Mouse (Mus musculus) left cerebral cortex, postnatal 10 days (tissue): Measurements from ENCODE around the gene Fam189a1. TPM values are rescaled to one million over a fixed set of nuclear protein-coding genes. Genes with fewer than 3 reads are reported as not detected.
A peak's percentile ranks its signal among the peaks of the same experiment; 100 is the strongest.

ENCODE experiments used
- DNase-seq, 2 experiments: peaks; one replicate each; pipeline ENCODE4 v3.0.0; 2021 to 2022; ENCODE audit warnings: low spot score in 2 of 2, mixed read lengths in 1 of 2; ENCODE audit errors: extremely low spot score in 1 of 2
- intact Hi-C: fragments of 180-260 bp; cut with DNase I; formaldehyde crosslinking; loops from one replicate; pipeline ENCODE4 v1.15.1; 2025
- total RNA-seq, 2 experiments: library from RNA; stranded (reverse); gene quantifications; 2 replicates each; pipeline ENCODE4 v1.2.3; 2021

Fam189a1 gene
- total RNA-seq, 2 experiments from 2014 or later, result 52.2 to 59.0 TPM

DNA sequence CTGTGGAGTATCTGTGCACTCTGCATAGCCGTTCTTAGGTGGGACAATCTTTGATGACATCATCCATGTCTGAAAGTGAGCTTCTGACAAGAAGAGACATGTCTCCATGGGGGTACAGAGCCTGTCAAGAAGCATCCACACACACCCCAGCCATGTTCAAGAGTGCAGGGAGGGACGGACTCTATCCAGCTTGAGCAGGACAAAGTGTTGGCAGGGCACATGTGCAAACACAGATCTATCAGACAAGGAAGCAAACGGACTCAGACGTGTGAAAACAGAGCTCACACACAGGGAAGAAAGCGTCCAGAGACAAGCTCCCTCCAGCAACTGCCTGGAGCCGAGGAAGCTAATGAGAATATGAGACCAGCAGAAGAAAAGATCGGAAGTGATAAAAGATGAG lies 239.7 kb downstream of the Fam189a1 start:
- intact Hi-C loops, result no loop called here
- DNase-seq, result no peak

DNA sequence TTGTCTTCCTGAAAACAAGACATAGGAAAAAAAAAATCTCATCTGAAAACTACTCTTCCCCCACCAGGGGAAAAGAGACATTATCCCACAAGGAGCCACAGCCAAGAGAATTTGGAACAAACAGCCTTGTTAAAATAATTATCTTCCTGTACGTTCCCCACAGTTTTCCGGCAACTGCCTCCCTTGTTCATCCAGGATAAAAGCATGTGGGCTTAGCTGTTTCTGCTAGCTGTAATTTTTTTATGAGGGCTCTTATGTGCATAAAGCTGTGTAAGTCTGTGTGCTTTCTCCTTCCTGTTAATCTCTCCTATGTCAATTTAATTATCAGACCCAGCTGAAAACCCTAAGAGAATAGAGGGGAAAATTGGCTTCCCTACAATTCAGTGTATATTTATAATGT lies 241.2 kb downstream of the Fam189a1 start:
- DNase-seq, result no peak
- intact Hi-C loops, result no loop called here

DNA sequence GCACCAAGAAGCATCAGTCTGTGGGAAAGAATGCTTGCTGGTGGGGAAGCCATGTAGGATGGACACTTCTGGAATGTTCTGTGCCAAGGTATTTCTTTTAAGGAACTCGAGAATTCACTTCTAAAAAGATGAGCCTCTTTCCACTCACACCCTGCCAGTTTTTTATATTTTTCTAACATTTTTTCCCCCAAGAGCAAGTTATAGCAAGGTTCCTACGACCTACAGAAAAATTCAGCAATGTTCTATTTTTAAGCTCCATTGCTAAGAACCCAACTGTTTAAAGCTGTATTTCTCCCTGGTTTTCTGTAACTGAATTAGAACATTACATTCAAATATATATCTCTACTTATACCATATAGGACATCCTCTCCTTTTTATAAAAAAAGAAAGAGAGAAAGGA lies 244.4 kb downstream of the Fam189a1 start:
- intact Hi-C loops, result no loop called here
- DNase-seq, result no peak

DNA sequence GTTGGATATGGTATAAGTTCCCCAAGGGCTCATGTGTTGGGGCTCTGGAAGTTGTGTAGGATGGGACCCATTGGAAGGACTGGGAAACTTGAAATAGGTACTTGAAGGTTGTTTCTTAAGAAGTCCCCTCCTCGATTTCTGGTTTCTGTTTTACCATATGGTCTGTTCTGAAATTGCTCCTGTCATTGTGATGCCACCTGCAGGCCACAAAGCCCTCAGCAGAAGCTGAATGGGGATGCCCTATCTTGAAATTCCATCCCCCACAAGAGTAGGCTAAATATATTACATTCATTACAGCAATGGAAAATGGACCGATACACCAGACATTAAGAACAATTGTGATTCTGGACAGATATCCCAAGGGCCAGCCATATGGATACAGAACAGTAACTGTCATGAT lies 246.2 kb downstream of the Fam189a1 start:
- intact Hi-C loops, result no loop called here
- DNase-seq, result no peak

DNA sequence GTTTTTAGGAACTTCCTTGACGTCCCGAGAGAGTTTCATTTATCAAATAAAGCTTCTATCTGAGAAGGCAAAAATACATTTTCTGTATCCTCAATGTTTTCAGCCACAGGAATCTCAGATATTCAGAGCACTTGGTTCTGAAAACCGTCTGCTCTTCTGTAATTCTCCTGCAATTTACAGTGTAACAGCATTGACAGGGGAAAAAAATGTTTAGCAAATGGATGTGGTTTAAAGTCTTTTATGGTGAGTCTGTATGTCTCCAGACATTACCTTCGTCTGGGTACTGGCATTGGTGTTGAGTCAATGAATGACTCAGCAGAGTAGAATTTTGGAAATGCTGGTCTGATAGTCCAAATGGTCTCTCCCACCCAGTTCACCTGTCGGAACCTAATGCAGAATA lies 249.4 kb downstream of the Fam189a1 start:
- intact Hi-C loops, result no loop called here

DNA sequence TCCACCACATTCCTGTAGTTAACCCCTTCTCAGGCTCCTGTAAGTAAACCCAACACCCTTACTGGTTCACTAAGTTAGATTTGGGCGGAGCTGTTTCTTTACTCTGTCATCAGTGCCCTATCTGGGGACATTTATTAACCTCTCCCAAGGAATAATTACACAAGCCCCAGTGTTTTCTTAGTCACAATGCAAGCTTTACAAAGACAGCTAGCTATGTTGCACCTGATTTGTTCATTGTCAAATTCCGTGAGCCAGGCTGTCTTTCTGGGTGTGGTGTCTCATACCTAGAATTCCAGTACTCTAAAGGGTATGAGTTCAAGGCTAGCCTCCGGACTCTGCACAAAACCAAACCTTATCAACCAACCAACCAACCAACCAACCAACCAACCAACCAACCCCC lies 250.9 kb downstream of the Fam189a1 start:
- DNase-seq, result no peak

More for the DNA sequence above, 249.4 kb downstream of the Fam189a1 start:
- DNase-seq, result no peak

DNA sequence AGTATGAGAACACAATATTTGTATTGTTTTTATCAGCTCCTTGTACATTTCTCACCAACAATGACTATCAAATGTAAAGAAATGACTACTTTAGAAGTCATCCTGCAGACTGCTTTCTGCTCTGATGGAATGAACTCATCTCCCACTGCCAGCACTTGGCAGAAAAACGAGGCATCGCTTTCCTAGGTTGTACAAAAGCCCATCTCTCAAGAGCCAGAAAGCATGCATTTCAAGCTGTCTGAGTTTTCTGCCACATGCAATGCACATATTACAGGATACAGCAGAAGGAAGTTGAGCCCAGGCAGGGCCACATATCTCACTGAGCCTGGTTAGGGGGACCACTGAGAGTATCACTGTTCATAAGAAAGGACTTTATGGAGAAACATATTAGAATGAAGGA lies 256.1 kb downstream of the Fam189a1 start:
- intact Hi-C loops, result no loop called here
- DNase-seq, result no peak

More for the DNA sequence above, 250.9 kb downstream of the Fam189a1 start:
- intact Hi-C loops, result no loop called here

DNA sequence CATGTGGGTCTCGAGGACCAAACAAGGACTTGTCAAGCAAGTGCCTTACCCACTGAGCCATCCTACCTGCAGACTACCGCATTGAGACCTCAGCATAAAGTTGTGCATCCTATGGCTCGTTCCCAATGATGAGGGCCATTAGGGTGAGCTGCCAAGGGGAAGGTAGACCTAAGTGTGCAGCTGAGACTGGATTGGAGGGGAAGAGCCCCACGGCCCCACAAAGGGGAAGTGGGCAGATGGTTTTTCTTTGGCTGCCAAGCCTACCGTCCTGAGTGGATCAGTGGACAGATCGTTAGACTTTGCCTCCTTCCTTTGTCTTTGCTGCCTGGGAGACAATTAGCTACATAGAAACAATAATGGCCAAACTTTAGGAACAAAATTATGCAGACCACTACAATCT lies 259.8 kb downstream of the Fam189a1 start:
- DNase-seq, result no peak
- intact Hi-C loops, result no loop called here

DNA sequence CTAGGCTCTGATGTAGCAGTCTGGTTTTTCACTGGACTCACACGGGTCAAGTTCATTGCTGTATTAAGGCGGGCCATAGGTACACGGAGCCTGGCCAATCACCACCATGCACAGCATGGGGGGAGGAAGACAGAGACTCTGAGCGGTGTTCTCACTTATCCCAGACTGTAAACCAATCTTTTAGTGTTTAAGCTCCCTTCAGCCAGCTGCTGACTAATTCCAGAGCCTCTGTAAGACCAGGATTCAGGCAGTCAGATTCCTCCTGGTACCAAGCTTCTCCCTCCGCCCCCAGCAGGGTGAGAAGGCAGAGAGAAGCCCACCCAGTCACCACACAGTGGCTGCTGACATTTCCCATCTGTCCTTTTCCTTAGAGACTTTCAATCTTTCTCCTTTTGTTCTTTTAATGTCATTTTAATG lies 260.7 kb downstream of the Fam189a1 start:
- DNase-seq, result no peak
- intact Hi-C loops, result no loop called here

DNA sequence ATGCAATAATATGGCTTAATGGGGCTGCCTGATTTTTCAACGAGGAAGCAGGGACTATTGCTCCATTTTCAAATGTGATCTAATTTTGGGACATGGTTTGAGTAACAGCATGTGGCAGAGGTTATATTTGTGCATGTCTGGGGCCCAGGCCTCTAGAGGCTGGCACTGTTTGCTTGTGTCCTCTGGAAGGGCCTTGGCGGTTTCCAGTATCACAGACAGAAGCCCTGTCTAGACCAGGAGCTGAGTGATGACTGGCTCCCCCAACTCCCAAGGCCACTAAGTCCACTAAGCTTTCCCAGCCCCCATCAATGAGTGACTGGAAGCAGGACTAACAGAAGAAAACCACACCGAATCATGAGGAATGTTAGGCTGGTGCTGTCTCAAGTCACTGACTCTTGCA lies 265.2 kb downstream of the Fam189a1 start:
- DNase-seq, result no peak
- intact Hi-C loops, result no loop called here

DNA sequence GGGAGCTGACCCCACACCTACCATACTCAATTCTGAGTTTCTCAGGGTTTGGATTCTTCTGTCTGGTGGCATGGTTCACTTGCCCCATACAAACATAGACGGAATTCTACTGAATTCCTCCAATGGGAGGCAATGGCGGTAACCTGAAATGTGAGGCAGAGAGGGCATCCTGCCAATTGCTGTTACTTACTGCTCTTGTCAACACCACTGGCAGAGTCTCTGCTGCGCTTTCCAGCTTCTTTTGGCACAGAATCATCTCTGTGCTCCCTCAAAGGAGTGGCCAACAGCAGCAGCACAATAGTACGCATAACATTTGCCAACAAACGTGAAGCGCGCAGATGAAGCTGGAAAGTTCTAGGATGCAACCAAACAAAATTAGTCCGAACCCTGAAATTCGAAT lies 266.5 kb downstream of the Fam189a1 start:
- intact Hi-C loops, result no loop called here

DNA sequence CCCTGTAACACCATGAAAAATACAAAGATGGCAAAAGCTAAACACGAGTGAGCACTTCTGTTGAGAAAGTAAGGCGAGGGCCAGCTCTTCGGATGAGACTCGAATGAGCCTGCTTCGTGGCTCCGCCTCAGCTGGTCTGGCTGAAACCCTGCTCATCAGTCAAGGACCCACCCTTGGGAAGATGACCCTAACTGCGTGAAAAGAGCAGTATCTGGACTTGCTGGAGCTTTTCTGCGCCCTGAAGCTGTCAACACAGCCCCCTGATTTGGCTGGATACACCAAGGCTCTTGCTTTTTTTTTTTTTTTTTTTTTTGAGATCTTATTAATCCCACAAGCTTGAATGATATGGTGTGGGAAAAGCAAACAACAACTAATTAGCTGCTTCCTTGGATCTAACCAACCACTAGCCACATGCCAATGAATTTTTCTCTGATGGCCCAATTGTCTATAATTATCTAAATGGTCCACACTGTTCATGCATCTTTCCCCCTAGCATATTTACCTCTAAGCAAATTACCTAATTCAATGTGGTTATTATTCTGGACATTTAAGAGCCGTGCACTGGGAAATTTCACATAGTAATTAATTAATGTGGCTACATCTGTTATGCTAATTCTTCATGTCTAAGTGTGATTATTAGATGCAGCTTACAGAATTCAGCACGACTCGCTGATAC lies 272.0 kb downstream of the Fam189a1 start:
- DNase-seq, result no peak
- intact Hi-C loops, result no loop called here

More for the DNA sequence above, 266.5 kb downstream of the Fam189a1 start:
- DNase-seq, result peak; percentile 52 to 57

DNA sequence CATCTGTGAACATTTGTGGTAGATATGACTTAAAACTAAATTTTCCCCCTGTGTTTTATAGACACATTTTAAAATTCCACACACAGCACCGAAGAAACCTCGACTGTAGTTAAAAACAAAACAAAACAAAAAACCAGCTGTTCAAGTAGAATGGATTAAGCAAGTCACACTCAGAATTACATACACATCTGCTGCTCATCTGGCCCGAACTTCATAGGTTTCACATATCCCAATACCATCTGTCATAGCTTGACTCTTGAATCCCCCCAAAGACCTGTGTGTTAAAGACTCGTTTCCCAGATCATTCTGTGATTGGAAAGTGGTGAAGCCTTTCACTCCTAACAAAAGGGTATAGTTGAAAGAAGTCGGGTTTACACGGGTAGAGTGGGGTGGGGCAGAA lies 274.1 kb downstream of the Fam189a1 start:
- intact Hi-C loops, result no loop called here
- no peak for DNase-seq

DNA sequence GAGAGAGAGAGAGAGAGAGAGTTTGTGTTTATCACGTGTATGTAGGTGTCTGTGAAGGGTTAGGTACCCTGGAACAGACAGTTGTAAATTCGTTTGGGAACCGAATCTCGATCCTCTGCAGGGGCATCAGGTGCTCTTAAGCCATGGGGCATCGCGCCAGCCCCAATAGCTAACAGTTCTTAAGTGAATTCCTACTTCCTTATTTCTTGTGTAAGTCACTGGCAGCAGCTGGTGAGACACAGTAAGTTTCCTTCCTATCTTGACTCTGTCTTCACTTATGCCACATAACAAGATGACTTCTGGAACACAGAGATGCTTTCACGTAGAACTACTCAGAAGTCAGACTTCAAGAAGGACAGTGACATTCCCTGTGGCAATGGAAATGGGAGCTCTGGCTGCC lies 275.0 kb downstream of the Fam189a1 start:
- intact Hi-C loops, result no loop called here
- no peak for DNase-seq

DNA sequence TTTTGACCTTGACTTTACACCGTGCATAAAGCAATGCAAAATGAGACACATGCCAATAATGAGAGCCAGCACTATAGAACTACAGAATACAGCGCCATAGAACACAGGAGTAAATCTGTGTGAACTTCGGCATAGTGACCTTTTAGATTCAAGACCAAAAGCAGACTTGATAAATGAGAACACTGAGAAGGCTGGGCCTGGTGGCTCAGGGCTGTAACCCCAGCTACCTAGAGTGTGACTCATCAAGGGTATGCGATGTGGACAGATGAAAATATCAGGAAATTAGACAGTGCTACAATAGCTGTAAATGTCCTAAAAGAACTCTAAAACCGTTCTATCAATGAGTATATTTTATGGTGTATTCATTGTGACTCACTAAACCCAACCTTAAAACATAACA lies 276.0 kb downstream of the Fam189a1 start:
- no peak for DNase-seq
- intact Hi-C loops, result no loop called here

DNA sequence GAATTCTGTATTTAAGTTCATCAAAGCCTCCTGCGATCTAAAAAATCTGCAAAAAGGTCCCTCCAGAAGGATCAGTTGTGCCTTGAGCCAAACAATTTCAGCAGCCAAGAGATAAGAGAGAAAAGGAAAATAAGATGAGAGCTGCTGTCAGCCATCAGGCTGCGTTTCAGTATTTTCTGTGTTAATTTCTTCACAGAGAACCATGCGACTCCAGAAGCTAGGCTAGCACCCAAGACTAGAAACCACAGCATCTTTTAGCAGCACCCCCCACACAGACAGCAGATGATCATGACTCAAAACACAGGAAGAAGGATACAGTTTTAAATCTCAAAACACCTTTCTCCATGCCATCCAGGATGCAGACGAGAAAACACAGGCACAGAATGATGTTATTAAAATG lies 281.4 kb downstream of the Fam189a1 start:
- intact Hi-C loops, result loop anchor here (10.0 kb wide), 1 partner anchor 280 kb away; the partner anchor contains the start of gene Fam189a1
- DNase-seq, result no peak

DNA sequence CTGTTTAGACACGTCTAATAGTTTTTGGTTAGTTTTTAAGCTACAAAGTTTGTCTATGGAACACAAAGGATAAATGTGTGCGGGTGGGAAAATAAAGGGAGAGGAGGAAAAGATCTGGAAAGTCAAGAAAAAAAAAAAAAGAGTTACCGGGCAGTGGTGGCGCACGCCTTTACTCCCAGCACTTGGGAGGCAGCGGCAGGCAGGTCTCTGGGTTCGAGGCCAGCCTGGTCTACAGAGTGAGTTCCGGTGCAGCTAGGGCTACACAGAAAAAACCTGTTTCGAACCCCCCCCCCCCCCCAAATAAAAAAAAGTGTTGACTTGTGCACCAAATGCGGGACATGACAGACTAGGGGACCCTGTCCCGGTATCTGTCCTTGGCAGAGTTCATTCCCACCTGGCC lies 283.1 kb downstream of the Fam189a1 start:
- DNase-seq, result no peak
- intact Hi-C loops, result loop anchor here (10.0 kb wide), 1 partner anchor 282 kb away; the partner anchor contains the start of gene Fam189a1

DNA sequence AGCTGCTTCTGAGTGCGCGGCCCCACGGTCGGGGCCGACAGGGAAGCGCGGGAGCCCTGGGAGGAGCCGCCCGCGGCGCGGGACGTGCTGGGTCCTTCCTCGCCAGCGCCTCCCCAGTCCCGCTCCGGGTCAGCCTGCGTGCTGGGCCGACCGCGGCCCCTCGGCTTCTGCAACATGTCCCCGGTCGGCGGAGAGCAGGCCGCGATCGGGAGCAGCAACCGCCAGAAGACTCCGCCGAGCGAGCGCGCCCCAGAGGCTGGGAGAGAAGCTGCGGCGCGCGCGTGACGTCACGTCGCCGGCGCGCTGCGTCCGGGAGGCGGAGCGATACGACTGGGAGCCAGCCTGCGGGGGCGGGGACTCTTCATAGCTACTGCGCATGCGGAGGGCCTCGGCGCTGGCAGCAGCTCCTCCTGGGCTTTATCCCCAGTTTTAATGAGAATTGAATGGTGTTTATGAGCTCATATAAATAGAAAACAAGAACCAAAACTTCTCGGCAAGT lies 283.6 kb downstream of the Fam189a1 start, which contains the start of gene Nsmce3:
TSS of gene Nsmce3 (minus strand) at position 255 of the 499 bp plus-strand sequence.
- intact Hi-C loops, result loop anchor here (10.0 kb wide), 1 partner anchor 282 kb away; the partner anchor contains the start of gene Fam189a1
- DNase-seq, result peak; percentile 92 to 98

DNA sequence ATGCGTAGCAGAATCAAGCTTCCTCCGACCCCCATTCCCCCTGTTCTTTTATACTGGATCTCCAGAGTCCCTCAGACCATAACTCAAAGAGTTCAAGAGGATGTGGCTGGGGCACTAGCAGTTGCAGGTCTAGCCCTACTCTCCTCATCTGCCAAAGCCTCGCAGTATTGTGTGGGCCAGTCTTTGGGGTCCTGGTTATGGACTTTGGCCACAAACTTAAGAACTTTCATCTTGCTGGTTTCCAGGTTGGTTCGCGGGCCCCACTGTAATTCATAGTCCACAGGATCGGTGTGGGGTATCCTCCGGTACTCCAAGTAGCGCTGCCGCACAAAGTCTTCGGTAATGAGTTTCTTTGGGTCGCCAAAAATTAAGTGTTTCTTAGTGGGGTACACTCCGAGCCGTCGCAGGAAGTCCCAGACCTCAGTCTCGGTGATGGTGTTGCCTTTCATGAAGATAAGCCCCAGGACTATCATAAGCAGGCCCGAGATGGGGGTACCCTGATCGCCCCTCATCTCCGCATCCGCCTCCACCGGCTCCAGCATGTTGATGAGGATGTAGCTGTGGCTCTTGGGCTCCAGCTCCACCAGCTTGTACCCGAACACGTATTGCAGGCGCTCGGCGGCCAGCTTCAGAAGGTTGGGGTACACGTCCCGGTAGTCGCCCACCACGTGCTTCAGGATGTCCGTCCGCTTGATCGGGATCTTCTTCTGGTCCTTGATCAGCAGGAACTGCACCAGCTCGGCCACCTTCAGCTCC lies 284.2 kb downstream of the Fam189a1 start:
- intact Hi-C loops, result loop anchor here (10.0 kb wide), 1 partner anchor 283 kb away; the partner anchor contains the start of gene Fam189a1
- DNase-seq, result peak in 1 of 2 experiments; percentile 29
